Mouse (Mus musculus) MEL (cell line): Measurements from ENCODE around the gene Purb. TPM values are rescaled to one million over a fixed set of nuclear protein-coding genes. Genes with fewer than 3 reads are reported as not detected.
"Not testable (repeated sequence)": the region's sequence is repeated elsewhere in the genome, so short reads cannot be mapped to it uniquely, and the experiment has no call there.

ENCODE experiments used
- DNase-seq: peaks from one replicate; pipeline ENCODE4 v3.0.0; 2011; ENCODE audit warnings: low read depth, low spot score
- H3K27ac ChIP-seq: 2 replicates; pipeline ENCODE4 v1.5.1; 2012; ENCODE audit warnings: low read depth, mild to moderate bottlenecking, control low read depth, low read length, moderate library complexity; ENCODE audit not compliant: control insufficient read depth
- H3K27me3 ChIP-seq, 2 experiments: fragments of 150-350 bp in 1 of 2; sonication (generic) in 1 of 2; 2 replicates each; pipeline ENCODE4 v1.6.1; 2012; ENCODE audit warnings: low read length in 2 of 2, mild to moderate bottlenecking in 2 of 2, improper control_type of control experiment in 1 of 2, moderate library complexity in 1 of 2; ENCODE audit not compliant: insufficient read depth in 2 of 2, control insufficient read depth in 1 of 2
- H3K36me3 ChIP-seq, 2 experiments: 2 replicates each; pipeline ENCODE4 v1.6.1; 2012 to 2014; ENCODE audit warnings: low read length in 2 of 2, improper control_type of control experiment in 1 of 2, inconsistent platforms in 1 of 2, mild to moderate bottlenecking in 1 of 2; ENCODE audit not compliant: insufficient read depth in 2 of 2, control insufficient read depth in 1 of 2
- H3K4me1 ChIP-seq, 2 experiments: fragments of 150-350 bp in 1 of 2; sonication (generic) in 1 of 2; 2 replicates each; pipeline ENCODE4 v1.6.1; 2012; ENCODE audit warnings: low read length in 2 of 2, improper control_type of control experiment in 1 of 2, mild to moderate bottlenecking in 1 of 2; ENCODE audit not compliant: insufficient read depth in 2 of 2, control insufficient read depth in 1 of 2
- H3K4me3 ChIP-seq, 2 experiments: fragments of 150-350 bp in 1 of 2; sonication (generic) in 1 of 2; 2 replicates each; pipeline ENCODE4 v1.5.1; 2012; ENCODE audit warnings: low read depth in 2 of 2, low read length in 2 of 2, mild to moderate bottlenecking in 2 of 2, moderate library complexity in 2 of 2, control low read depth in 1 of 2, improper control_type of control experiment in 1 of 2; ENCODE audit not compliant: control insufficient read depth in 1 of 2, insufficient read depth in 1 of 2
- H3K79me2 ChIP-seq: 2 replicates; pipeline ENCODE4 v1.6.1; 2012; ENCODE audit warnings: mild to moderate bottlenecking, low read length, moderate library complexity; ENCODE audit not compliant: control insufficient read depth, poor library complexity, insufficient read depth
- H3K9ac ChIP-seq: 2 replicates; pipeline ENCODE4 v1.6.1; 2012; ENCODE audit warnings: low read depth, mild to moderate bottlenecking, control low read depth, low read length, moderate library complexity; ENCODE audit not compliant: control insufficient read depth, poor library complexity, severe bottlenecking
- H3K9me3 ChIP-seq: fragments of 150-350 bp; sonication (generic); replicated peaks from 2 replicates; pipeline ENCODE4 v1.6.1; 2012; ENCODE audit warnings: mild to moderate bottlenecking, low read length, improper control_type of control experiment, moderate library complexity; ENCODE audit not compliant: insufficient read depth
- BHLHE40 ChIP-seq: IDR thresholded peaks from 2 replicates; pipeline ENCODE4 v1.6.1; 2012; ENCODE audit warnings: low read depth, mild to moderate bottlenecking, inconsistent platforms, low read length, improper control_type of control experiment, borderline replicate concordance
- E2F4 ChIP-seq: IDR thresholded peaks from 2 replicates; pipeline ENCODE4 v1.6.1; 2011; ENCODE audit warnings: low read depth, low read length, improper control_type of control experiment, borderline replicate concordance
- ETS1 ChIP-seq: IDR thresholded peaks from 2 replicates; pipeline ENCODE4 v1.6.1; 2012; ENCODE audit warnings: low read depth, mild to moderate bottlenecking, inconsistent platforms, low read length, improper control_type of control experiment, moderate library complexity
- GATA1 ChIP-seq: IDR thresholded peaks from 2 replicates; pipeline ENCODE4 v1.6.1; 2011; ENCODE audit warnings: low read depth, low read length, improper control_type of control experiment
- HCFC1 ChIP-seq: IDR thresholded peaks from 2 replicates; pipeline ENCODE4 v1.6.1; 2012; ENCODE audit warnings: low read depth, mild to moderate bottlenecking, inconsistent platforms, low read length, improper control_type of control experiment, moderate library complexity
- JUND ChIP-seq: IDR thresholded peaks from 2 replicates; pipeline ENCODE4 v1.6.1; 2011; ENCODE audit warnings: low read depth, mild to moderate bottlenecking, improper control_type of control experiment, low read length
- KAT2A ChIP-seq: conservative IDR thresholded peaks from 2 replicates; pipeline ENCODE4 v1.6.1; 2012; ENCODE audit warnings: low read depth, low read length, improper control_type of control experiment, inconsistent platforms
- MAX ChIP-seq: IDR thresholded peaks from 2 replicates; pipeline ENCODE4 v1.6.1; 2011; ENCODE audit warnings: low read length, improper control_type of control experiment
- MAZ ChIP-seq: IDR thresholded peaks from 2 replicates; pipeline ENCODE4 v1.6.1; 2012; ENCODE audit warnings: low read depth, mild to moderate bottlenecking, inconsistent platforms, low read length, improper control_type of control experiment
- MYB ChIP-seq: IDR thresholded peaks from 2 replicates; pipeline ENCODE4 v1.6.1; 2011; ENCODE audit warnings: mild to moderate bottlenecking, low read depth, low read length, improper control_type of control experiment
- MYC ChIP-seq: IDR thresholded peaks from 2 replicates; pipeline ENCODE4 v1.6.1; 2011; ENCODE audit warnings: low read depth, mild to moderate bottlenecking, low read length, improper control_type of control experiment, moderate library complexity
- NELFE ChIP-seq: IDR thresholded peaks from 2 replicates; pipeline ENCODE4 v1.6.1; 2011; ENCODE audit warnings: low read depth, low read length, improper control_type of control experiment
- NRF1 ChIP-seq: IDR thresholded peaks from 2 replicates; pipeline ENCODE4 v1.6.1; 2014; ENCODE audit warnings: low read depth, mild to moderate bottlenecking, inconsistent platforms, low read length, improper control_type of control experiment, moderate library complexity; ENCODE audit not compliant: poor library complexity, insufficient read depth, severe bottlenecking
- POLR2A ChIP-seq, 2 experiments: IDR thresholded peaks; 2 replicates each; pipeline ENCODE4 v1.6.1; 2011 to 2012; ENCODE audit warnings: low read length in 2 of 2, mild to moderate bottlenecking in 2 of 2, control low read depth in 1 of 2, improper control_type of control experiment in 1 of 2, low read depth in 1 of 2, moderate library complexity in 1 of 2; ENCODE audit not compliant: control insufficient read depth in 1 of 2, insufficient read depth in 1 of 2, poor library complexity in 1 of 2
- POLR2AphosphoS5 ChIP-seq: IDR thresholded peaks from 2 replicates; pipeline ENCODE4 v1.6.1; 2012; ENCODE audit warnings: low read depth, borderline replicate concordance, mild to moderate bottlenecking, inconsistent platforms, low read length, moderate library complexity, mixed read lengths
- RAD21 ChIP-seq: IDR thresholded peaks from 2 replicates; pipeline ENCODE4 v1.6.1; 2011; ENCODE audit warnings: mild to moderate bottlenecking, low read depth, low read length, improper control_type of control experiment
- SIN3A ChIP-seq: IDR thresholded peaks from 2 replicates; pipeline ENCODE4 v1.6.1; 2012; ENCODE audit warnings: low read length, improper control_type of control experiment, inconsistent platforms
- TBP ChIP-seq: IDR thresholded peaks from 2 replicates; pipeline ENCODE4 v1.8.0; 2011; ENCODE audit warnings: low read depth, low read length, improper control_type of control experiment
- USF1 ChIP-seq: IDR thresholded peaks from 2 replicates; pipeline ENCODE4 v1.6.1; 2014; ENCODE audit warnings: low read depth, mild to moderate bottlenecking, inconsistent platforms, low read length, improper control_type of control experiment, moderate library complexity
- USF2 ChIP-seq, 2 experiments: IDR thresholded peaks; 2 replicates each; pipeline ENCODE4 v1.6.1; 2011 to 2012; ENCODE audit warnings: improper control_type of control experiment in 2 of 2, low read length in 2 of 2, borderline replicate concordance in 1 of 2, inconsistent platforms in 1 of 2, low read depth in 1 of 2, mild to moderate bottlenecking in 1 of 2; ENCODE audit not compliant: insufficient read depth in 1 of 2
- polyA plus RNA-seq, 2 experiments: library from polyadenylated mRNA; stranded (reverse) in 1 of 2; unstranded in 1 of 2; fragments of >175 nt in 1 of 2; fragments of >200 nt in 1 of 2; gene quantifications; 2 replicates each; pipeline versions ENCODE4 v1.2.1 to v1.2.4; 2012; ENCODE audit warnings: low replicate concordance in 2 of 2, low read depth in 1 of 2; ENCODE audit not compliant: insufficient read length in 2 of 2, insufficient read depth in 1 of 2, missing spikeins in 1 of 2
- total RNA-seq: library from RNA; depleted of rRNA; stranded (reverse); fragments of 300-350 nt; gene quantifications from 2 replicates; pipeline ENCODE4 v1.2.3, GENCODE M21; 2012

Purb gene
- total and polyA plus RNA-seq, 3 experiments, result 23.1 to 33.9 (median 32.7) TPM

- H3K27me3 ChIP-seq, result peaks cover 0 to 2% of the 10 kb centered on the region in 2 experiments; a peak in 2 of 4 replicates
- no peak overlapping the region for H3K9ac ChIP-seq
- no peak for DNase-seq
- TF ChIP-seq HCFC1 (no peak), E2F4 (no peak), RAD21 (no peak), TBP (no peak), KAT2A (no peak)
- TF ChIP-seq, all 39 proteins: peak for 0
- Histone ChIP-seq H3K9me3 (no peaks in the 10 kb centered on the region), H3K4me3 (no peak overlapping the region), H3K27ac (no peak overlapping the region), H3K36me3 (no peaks in the 10 kb centered on the region), H3K79me2 (no peaks in the 10 kb centered on the region), H3K4me1 (no peaks in the 10 kb centered on the region)
Observed at GRCm38 (mm10) chr11:6456083-6456482, 19.6 kb downstream of the Purb start.

GRCm38 (mm10) chr11:6448155-6448554, 27.6 kb downstream of the Purb start:
- not testable (repeated sequence) for H3K27me3 ChIP-seq, H3K79me2 ChIP-seq, H3K36me3 ChIP-seq, H3K9me3 ChIP-seq, H3K27ac ChIP-seq, H3K9ac ChIP-seq, H3K4me1 ChIP-seq, DNase-seq, H3K4me3 ChIP-seq
- TF ChIP-seq MYB, result peak; percentile 56; the same call in 1 of the 2 replicates

- Histone ChIP-seq H3K9ac (no peak overlapping the region), H3K27me3 (no peaks in the 10 kb centered on the region), H3K27ac (no peak overlapping the region), H3K9me3 (no peaks in the 10 kb centered on the region), H3K79me2 (no peaks in the 10 kb centered on the region; the same call in 1 of the 2 replicates), H3K36me3 (peaks cover 0 to 7% of the 10 kb centered on the region in 2 experiments; a peak in 2 of 4 replicates), H3K4me3 (no peak overlapping the region)
- peak; percentile 34 for DNase-seq
- TF ChIP-seq SIN3A, result peak; percentile 51; the same call in 1 of the 2 replicates
- peak; percentile 47; the same call in 1 of the 2 replicates for TF ChIP-seq BHLHE40
- no peak for TF ChIP-seq USF2 (IDR thresholded peaks at IDR 0.05; ENCODE audit: borderline replicate concordance in 1 of 2, insufficient read depth in 1 of 2, low read depth in 1 of 2, low read length in 2 of 2)
- no peak for TF ChIP-seq MYC
- TF ChIP-seq USF1, result peak; percentile 53; the same call in 1 of the 2 replicates
- no peak for TF ChIP-seq NELFE
- TF ChIP-seq POLR2AphosphoS5, result no peak
- no peak for TF ChIP-seq NRF1
- TF ChIP-seq POLR2A (IDR thresholded peaks at IDR 0.05; ENCODE audit: control insufficient read depth in 1 of 2, insufficient read depth in 1 of 2, low read depth in 1 of 2, low read length in 2 of 2, poor library complexity in 1 of 2), result no peak
- TF ChIP-seq MYB, result no peak
- TF ChIP-seq GATA1, result 0 out of 2 replicates have a peak, but pooled peaks have one; percentile 15
- TF ChIP-seq MAX, result no peak
- peak; percentile 89 for TF ChIP-seq ETS1
- TF ChIP-seq KAT2A, result no peak
- TF ChIP-seq MAZ, result no peak
- no peak for TF ChIP-seq JUND
- TF ChIP-seq, all 39 proteins: peak for 5
- H3K4me1 ChIP-seq, result peaks cover 3 to 5% of the 10 kb centered on the region in 2 experiments; a peak in 2 of 4 replicates
Observed at GRCm38 (mm10) chr11:6447493-6447892, 28.2 kb downstream of the Purb start.
